Mouse (Mus musculus): ENCODE results near the gene Nutm1. TPM values are rescaled to one million over a fixed set of nuclear protein-coding genes. Genes with fewer than 3 reads are reported as not detected.

The Nutm1 gene
- polyA plus RNA-seq, 1 experiment, result not detected

DNA sequence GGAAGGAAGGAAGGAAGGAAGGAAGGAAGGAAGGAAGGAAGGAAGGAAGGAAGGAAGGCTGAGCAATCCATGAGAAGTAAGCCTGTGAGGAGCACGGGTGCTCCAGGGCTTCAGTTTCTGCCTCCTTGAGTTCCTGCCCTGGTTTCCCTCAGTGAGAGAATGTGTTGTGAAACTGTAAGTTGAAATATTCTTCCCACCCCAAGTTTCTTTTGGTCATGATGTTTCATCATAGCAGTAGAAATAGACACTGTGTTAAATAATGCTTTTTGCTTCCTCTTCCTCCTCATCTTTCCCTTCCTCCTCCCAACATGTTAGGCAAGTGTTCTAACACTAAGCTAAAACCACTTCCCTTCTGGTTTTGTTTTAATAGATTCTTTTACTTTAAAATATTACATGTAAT, 26.5 kb downstream of the Nutm1 start:
- TF ChIP-seq CTCF (IDR thresholded peaks at IDR 0.05; ENCODE audit: borderline replicate concordance, extremely low read depth, insufficient read depth, insufficient read length), result no peak
- TF ChIP-seq POLR2A (IDR thresholded peaks at IDR 0.05; ENCODE audit: borderline replicate concordance, extremely low read depth, insufficient read depth, insufficient read length, poor library complexity, severe bottlenecking), result no peak
- DNase-seq (ENCODE audit: low read depth), result no peak

GRCm38 (mm10) chr2:112224356-112224755, 34.7 kb downstream of the Nutm1 start:
- TF ChIP-seq POLR2A (IDR thresholded peaks at IDR 0.05; ENCODE audit: borderline replicate concordance, extremely low read depth, insufficient read depth, insufficient read length, poor library complexity, severe bottlenecking) (no peak), CTCF (IDR thresholded peaks at IDR 0.05; ENCODE audit: borderline replicate concordance, extremely low read depth, insufficient read depth, insufficient read length) (no peak)
- DNase-seq (ENCODE audit: low read depth), result no peak

DNA sequence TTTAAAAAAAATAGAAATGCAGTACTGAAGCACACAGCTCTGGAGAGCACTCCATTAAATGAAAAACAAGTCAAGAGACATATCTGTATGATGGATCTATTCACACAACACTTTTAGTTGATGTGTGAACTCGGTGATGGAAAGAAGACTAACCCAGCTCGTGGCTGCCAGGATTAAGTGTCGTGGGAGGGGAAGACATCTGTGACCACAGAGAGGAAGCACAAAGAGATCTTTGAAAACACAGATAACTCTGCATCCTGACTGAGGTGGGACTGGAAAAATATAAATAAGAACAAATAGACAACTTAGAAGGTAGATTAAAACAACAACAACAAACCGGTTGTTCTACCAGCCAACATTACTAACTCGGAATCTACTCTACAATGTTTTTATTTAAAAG, 36.5 kb downstream of the Nutm1 start:
- TF ChIP-seq POLR2A (IDR thresholded peaks at IDR 0.05; ENCODE audit: borderline replicate concordance, extremely low read depth, insufficient read depth, insufficient read length, poor library complexity, severe bottlenecking) (no peak), CTCF (IDR thresholded peaks at IDR 0.05; ENCODE audit: borderline replicate concordance, extremely low read depth, insufficient read depth, insufficient read length) (no peak)
- DNase-seq (ENCODE audit: low read depth), result no peak

GRCm38 (mm10) chr2:112220880-112221279, 38.2 kb downstream of the Nutm1 start:
- DNase-seq (ENCODE audit: low read depth), result no peak
- TF ChIP-seq POLR2A (IDR thresholded peaks at IDR 0.05; ENCODE audit: borderline replicate concordance, extremely low read depth, insufficient read depth, insufficient read length, poor library complexity, severe bottlenecking) (no peak), CTCF (IDR thresholded peaks at IDR 0.05; ENCODE audit: borderline replicate concordance, extremely low read depth, insufficient read depth, insufficient read length) (no peak)

- DNase-seq (ENCODE audit: low read depth), result no peak
- TF ChIP-seq CTCF (IDR thresholded peaks at IDR 0.05; ENCODE audit: borderline replicate concordance, extremely low read depth, insufficient read depth, insufficient read length) (no peak), POLR2A (IDR thresholded peaks at IDR 0.05; ENCODE audit: borderline replicate concordance, extremely low read depth, insufficient read depth, insufficient read length, poor library complexity, severe bottlenecking) (no peak)
Measured at GRCm38 (mm10) chr2:112217614-112218013, 41.5 kb downstream of the Nutm1 start.

DNA sequence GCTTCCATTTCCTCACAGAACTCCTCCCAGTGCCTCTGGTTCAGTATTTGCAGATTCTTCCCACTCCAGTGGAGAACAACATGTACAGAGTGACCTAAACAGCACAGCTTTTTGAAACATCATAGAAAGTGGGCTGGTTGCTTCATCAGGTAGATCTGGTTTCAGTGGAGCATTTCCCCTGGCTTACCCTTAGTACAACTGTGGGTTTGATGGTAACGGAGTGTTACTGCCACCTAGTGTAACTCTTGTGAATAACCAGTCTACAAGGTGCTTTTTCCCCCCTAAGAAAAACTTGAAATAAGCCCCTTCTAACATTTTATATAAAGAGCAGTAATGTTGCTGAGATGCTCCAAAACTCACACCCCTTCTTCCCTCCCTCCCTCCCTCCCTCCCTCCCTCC, 43.1 kb downstream of the Nutm1 start:
- peak; percentile 53; the same call in 1 of the 2 replicates for TF ChIP-seq CTCF (IDR thresholded peaks at IDR 0.05; ENCODE audit: borderline replicate concordance, extremely low read depth, insufficient read depth, insufficient read length)
- TF ChIP-seq POLR2A (IDR thresholded peaks at IDR 0.05; ENCODE audit: borderline replicate concordance, extremely low read depth, insufficient read depth, insufficient read length, poor library complexity, severe bottlenecking), result no peak
- peak; percentile 70 for DNase-seq (ENCODE audit: low read depth)

DNA sequence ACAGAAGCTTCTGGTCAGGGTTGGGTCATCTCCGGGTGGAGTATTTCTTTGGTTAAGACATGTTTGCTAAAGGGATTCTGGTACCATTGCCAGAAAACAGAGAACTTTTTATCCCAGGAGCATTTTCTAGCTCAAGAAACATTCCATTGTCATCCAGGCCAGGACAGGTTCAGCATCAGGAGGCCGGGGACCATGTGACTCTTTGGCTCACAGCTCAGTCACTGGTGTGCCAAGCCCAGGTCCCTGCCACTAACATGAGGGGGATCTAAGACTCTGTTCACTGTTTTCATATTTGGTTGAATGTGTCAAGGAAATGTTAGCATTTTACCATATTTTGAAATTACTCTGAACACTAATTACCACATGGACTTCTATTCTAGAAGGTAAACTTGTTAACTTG, 48.4 kb downstream of the Nutm1 start:
- DNase-seq (ENCODE audit: low read depth), result peak; percentile 21
- TF ChIP-seq POLR2A (IDR thresholded peaks at IDR 0.05; ENCODE audit: borderline replicate concordance, extremely low read depth, insufficient read depth, insufficient read length, poor library complexity, severe bottlenecking), result no peak
- no peak for TF ChIP-seq CTCF (IDR thresholded peaks at IDR 0.05; ENCODE audit: borderline replicate concordance, extremely low read depth, insufficient read depth, insufficient read length)

DNA sequence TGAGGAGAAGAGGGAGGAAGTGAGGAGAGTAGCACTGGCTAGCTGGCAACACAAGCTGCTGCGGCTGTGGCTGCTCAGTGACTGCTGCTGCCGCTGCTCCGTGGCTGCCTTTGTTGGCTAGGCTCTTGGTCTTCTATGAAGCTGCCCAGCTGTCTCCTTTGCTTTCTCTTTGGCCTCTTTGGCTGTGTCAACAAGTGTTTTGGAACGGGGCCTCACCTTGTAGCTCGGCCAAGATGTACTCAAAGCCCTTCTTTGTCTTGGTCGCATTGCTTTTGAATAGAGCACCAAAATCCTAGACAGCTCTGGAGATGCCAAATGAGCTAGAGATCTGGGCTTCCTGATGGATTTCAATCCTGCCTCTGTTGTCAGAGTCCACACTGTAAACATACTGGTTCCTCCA, 48.9 kb downstream of the Nutm1 start:
- TF ChIP-seq POLR2A (IDR thresholded peaks at IDR 0.05; ENCODE audit: borderline replicate concordance, extremely low read depth, insufficient read depth, insufficient read length, poor library complexity, severe bottlenecking) (no peak), CTCF (IDR thresholded peaks at IDR 0.05; ENCODE audit: borderline replicate concordance, extremely low read depth, insufficient read depth, insufficient read length) (no peak)
- DNase-seq (ENCODE audit: low read depth), result peak; percentile 90

DNA sequence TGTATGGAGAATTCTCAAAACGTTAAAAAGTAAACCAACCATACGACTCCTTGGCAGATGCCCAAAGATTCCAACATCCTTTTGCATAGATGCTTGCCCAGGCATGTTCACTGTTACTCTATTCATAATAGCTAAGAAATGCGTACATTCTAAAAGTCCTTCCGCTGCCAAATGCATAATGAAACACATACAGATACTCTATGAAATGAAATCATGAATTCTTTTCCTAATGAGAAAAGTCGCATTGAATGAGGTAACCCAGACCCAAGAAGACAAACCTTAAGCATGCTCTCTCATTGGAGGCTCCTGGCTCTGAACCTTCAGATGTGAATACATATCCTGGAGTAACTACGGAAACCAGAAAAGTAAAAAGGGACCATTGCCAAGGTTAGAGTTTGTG, 56.0 kb downstream of the Nutm1 start:
- TF ChIP-seq POLR2A (IDR thresholded peaks at IDR 0.05; ENCODE audit: borderline replicate concordance, extremely low read depth, insufficient read depth, insufficient read length, poor library complexity, severe bottlenecking) (no peak), CTCF (IDR thresholded peaks at IDR 0.05; ENCODE audit: borderline replicate concordance, extremely low read depth, insufficient read depth, insufficient read length) (no peak)
- DNase-seq (ENCODE audit: low read depth), result peak; percentile 71

Other genes starting within 250 kb of the Nutm1 start
- gene Olfr1310, start 246.6 kb downstream of the Nutm1 start, polyA plus RNA-seq (2012; rRNA removed), result not detected in 2 replicates
- not detected in 2 replicates for gene Olfr1311, start 234.9 kb downstream of the Nutm1 start, polyA plus RNA-seq (2012; rRNA removed)
- 0.03 TPM in 1 of 2 replicates, not detected in the other for gene Olfr1312, start 209.1 kb downstream of the Nutm1 start, polyA plus RNA-seq (2012; rRNA removed)
- gene Olfr1313, start 181.4 kb downstream of the Nutm1 start, polyA plus RNA-seq (2012; rRNA removed), result not detected in 2 replicates
- not detected in 2 replicates for gene Olfr1314, start 162.5 kb downstream of the Nutm1 start, polyA plus RNA-seq (2012; rRNA removed)
- gene Olfr1315-ps1, start 143.9 kb downstream of the Nutm1 start, polyA plus RNA-seq (2012; rRNA removed), result not detected in 2 replicates
- 0.01 and 0.05 TPM in 2 replicates for gene Olfr1316, start 124.3 kb downstream of the Nutm1 start, polyA plus RNA-seq (2012; rRNA removed)
- not detected in 2 replicates for gene Olfr1317, start 119.0 kb downstream of the Nutm1 start, polyA plus RNA-seq (2012; rRNA removed)
- not detected in 2 replicates for gene Olfr1318, start 105.1 kb downstream of the Nutm1 start, polyA plus RNA-seq (2012; rRNA removed)
- gene Lpcat4, start 19.8 kb downstream of the Nutm1 start, polyA plus RNA-seq (2012; rRNA removed), result 56.2 and 59.4 TPM in 2 replicates
- 95.9 and 145 TPM in 2 replicates for gene Nop10, start 2.6 kb upstream of the Nutm1 start, polyA plus RNA-seq (2012; rRNA removed)
- gene Slc12a6, start 6.5 kb upstream of the Nutm1 start, polyA plus RNA-seq (2012; rRNA removed), result 48.3 and 52.9 TPM in 2 replicates
- not detected in 2 replicates for gene Gm21985, start 7.0 kb upstream of the Nutm1 start, polyA plus RNA-seq (2012; rRNA removed)
- 103 and 105 TPM in 2 replicates for gene Emc4, start 108.7 kb upstream of the Nutm1 start, polyA plus RNA-seq (2012; rRNA removed)
- 18.2 and 19.4 TPM in 2 replicates for gene Katnbl1, start 119.9 kb upstream of the Nutm1 start, polyA plus RNA-seq (2012; rRNA removed)
- gene Emc7, start 195.7 kb upstream of the Nutm1 start, polyA plus RNA-seq (2012; rRNA removed), result 10.0 and 10.2 TPM in 2 replicates
- 0.21 and 0.63 TPM in 2 replicates for gene Chrm5, start 221.5 kb upstream of the Nutm1 start, polyA plus RNA-seq (2012; rRNA removed)
- 6.5 and 7.2 TPM in 2 replicates for gene Aven, start 233.7 kb upstream of the Nutm1 start, polyA plus RNA-seq (2012; rRNA removed)

All from brain, embryonic 14.5 days (tissue).